Mouse (Mus musculus): ENCODE data around the gene Rapgef4. TPM values are rescaled to one million over a fixed set of nuclear protein-coding genes. Genes with fewer than 3 reads are reported as not detected.

Gene Rapgef4
- polyA plus RNA-seq, 1 experiment, result 8.1 TPM

- TF ChIP-seq POLR2A (IDR thresholded peaks at IDR 0.05; ENCODE audit: control insufficient read depth, low read depth, low read length), result no peak
- TF ChIP-seq CTCF (IDR thresholded peaks at IDR 0.05; ENCODE audit: control insufficient read depth, insufficient read depth, insufficient replicate concordance, low read depth, low read length), result no peak
- no peaks in the 10 kb centered on the region for H3K27me3 ChIP-seq (ENCODE audit: control insufficient read depth, insufficient read depth, low read length)
- H3K27ac ChIP-seq (ENCODE audit: control insufficient read depth, insufficient read depth, low read depth, low read length), result no peak overlapping the region
- no peaks in the 10 kb centered on the region for H3K36me3 ChIP-seq (ENCODE audit: control insufficient read depth, insufficient read depth, low read length)
- no peak overlapping the region for H3K4me3 ChIP-seq (ENCODE audit: control insufficient read depth, low read depth, low read length)
- peaks cover 3% of the 10 kb centered on the region; the same call in 1 of the 2 replicates for H3K4me1 ChIP-seq (ENCODE audit: control insufficient read depth, insufficient read depth, low read length)
These were observed 259.7 kb downstream of the Rapgef4 start for GRCm38 (mm10) chr2:72240691-72241090.

- TF ChIP-seq POLR2A (IDR thresholded peaks at IDR 0.05; ENCODE audit: control insufficient read depth, low read depth, low read length) (no peak), CTCF (IDR thresholded peaks at IDR 0.05; ENCODE audit: control insufficient read depth, insufficient read depth, insufficient replicate concordance, low read depth, low read length) (no peak)
- Histone ChIP-seq H3K36me3 (ENCODE audit: control insufficient read depth, insufficient read depth, low read length) (no peaks in the 10 kb centered on the region), H3K27me3 (ENCODE audit: control insufficient read depth, insufficient read depth, low read length) (no peaks in the 10 kb centered on the region), H3K4me3 (ENCODE audit: control insufficient read depth, low read depth, low read length) (peak overlapping the region; percentile 63), H3K27ac (ENCODE audit: control insufficient read depth, insufficient read depth, low read depth, low read length) (no peak overlapping the region), H3K4me1 (ENCODE audit: control insufficient read depth, insufficient read depth, low read length) (peaks cover 3% of the 10 kb centered on the region; the same call in 1 of the 2 replicates)
These were observed 260.9 kb downstream of the Rapgef4 start for GRCm38 (mm10) chr2:72241714-72242472.

- no peaks in the 10 kb centered on the region for H3K36me3 ChIP-seq (ENCODE audit: control insufficient read depth, insufficient read depth, low read length)
- no peak overlapping the region for H3K4me3 ChIP-seq (ENCODE audit: control insufficient read depth, low read depth, low read length)
- no peak overlapping the region for H3K27ac ChIP-seq (ENCODE audit: control insufficient read depth, insufficient read depth, low read depth, low read length)
- no peaks in the 10 kb centered on the region for H3K27me3 ChIP-seq (ENCODE audit: control insufficient read depth, insufficient read depth, low read length)
- H3K4me1 ChIP-seq (ENCODE audit: control insufficient read depth, insufficient read depth, low read length), result peaks cover 3% of the 10 kb centered on the region; the same call in 1 of the 2 replicates
- TF ChIP-seq POLR2A (IDR thresholded peaks at IDR 0.05; ENCODE audit: control insufficient read depth, low read depth, low read length) (no peak), CTCF (IDR thresholded peaks at IDR 0.05; ENCODE audit: control insufficient read depth, insufficient read depth, insufficient replicate concordance, low read depth, low read length) (no peak)
These were observed 262.1 kb downstream of the Rapgef4 start for GRCm38 (mm10) chr2:72242910-72243675.

GRCm38 (mm10) chr2:72245631-72246030 is 264.6 kb downstream of the Rapgef4 start:
- no peak for TF ChIP-seq POLR2A (IDR thresholded peaks at IDR 0.05; ENCODE audit: control insufficient read depth, low read depth, low read length)
- no peak for TF ChIP-seq CTCF (IDR thresholded peaks at IDR 0.05; ENCODE audit: control insufficient read depth, insufficient read depth, insufficient replicate concordance, low read depth, low read length)
- no peaks in the 10 kb centered on the region for H3K27me3 ChIP-seq (ENCODE audit: control insufficient read depth, insufficient read depth, low read length)
- no peak overlapping the region for H3K4me3 ChIP-seq (ENCODE audit: control insufficient read depth, low read depth, low read length)
- H3K36me3 ChIP-seq (ENCODE audit: control insufficient read depth, insufficient read depth, low read length), result no peaks in the 10 kb centered on the region
- peaks cover 3% of the 10 kb centered on the region; the same call in 1 of the 2 replicates for H3K4me1 ChIP-seq (ENCODE audit: control insufficient read depth, insufficient read depth, low read length)
- H3K27ac ChIP-seq (ENCODE audit: control insufficient read depth, insufficient read depth, low read depth, low read length), result no peak overlapping the region

- Histone ChIP-seq H3K27ac (ENCODE audit: control insufficient read depth, insufficient read depth, low read depth, low read length) (no peak overlapping the region), H3K36me3 (ENCODE audit: control insufficient read depth, insufficient read depth, low read length) (no peaks in the 10 kb centered on the region), H3K4me1 (ENCODE audit: control insufficient read depth, insufficient read depth, low read length) (peaks cover 3% of the 10 kb centered on the region; the same call in 1 of the 2 replicates), H3K4me3 (ENCODE audit: control insufficient read depth, low read depth, low read length) (no peak overlapping the region), H3K27me3 (ENCODE audit: control insufficient read depth, insufficient read depth, low read length) (no peaks in the 10 kb centered on the region)
- TF ChIP-seq CTCF (IDR thresholded peaks at IDR 0.05; ENCODE audit: control insufficient read depth, insufficient read depth, insufficient replicate concordance, low read depth, low read length), result no peak
These were observed 265.3 kb downstream of the Rapgef4 start for GRCm38 (mm10) chr2:72246376-72246775.

- Histone ChIP-seq H3K27ac (ENCODE audit: control insufficient read depth, insufficient read depth, low read depth, low read length) (no peak overlapping the region), H3K27me3 (ENCODE audit: control insufficient read depth, insufficient read depth, low read length) (no peaks in the 10 kb centered on the region), H3K4me1 (ENCODE audit: control insufficient read depth, insufficient read depth, low read length) (no peaks in the 10 kb centered on the region), H3K36me3 (ENCODE audit: control insufficient read depth, insufficient read depth, low read length) (no peaks in the 10 kb centered on the region), H3K4me3 (ENCODE audit: control insufficient read depth, low read depth, low read length) (no peak overlapping the region)
- TF ChIP-seq POLR2A (IDR thresholded peaks at IDR 0.05; ENCODE audit: control insufficient read depth, low read depth, low read length), result no peak
- no peak for TF ChIP-seq CTCF (IDR thresholded peaks at IDR 0.05; ENCODE audit: control insufficient read depth, insufficient read depth, insufficient replicate concordance, low read depth, low read length)
These were observed 266.8 kb downstream of the Rapgef4 start for GRCm38 (mm10) chr2:72247819-72248218.
